Mouse (Mus musculus) lung, embryonic 16.5 days (tissue): ENCODE results near the gene Prr15l. TPM values are rescaled to one million over a fixed set of nuclear protein-coding genes. Genes with fewer than 3 reads are reported as not detected.

Experiments
- polyA plus RNA-seq: library from polyadenylated mRNA; unstranded; fragments of >200 nt; fragmentation: Nextera tagmentation; extraction: Ambion mirVana; gene quantifications from 2 replicates; pipeline ENCODE4 v1.2.1, GENCODE M21; 2015

The Prr15l gene
- polyA plus RNA-seq, 1 experiment from 2014 or later = 50.5 TPM

Other genes starting within 250 kb of the Prr15l start
- 15.4 and 16.6 TPM in 2 replicates for gene Snx11, start 150.5 kb upstream of the Prr15l start, polyA plus RNA-seq
- gene Cbx1, start 139.0 kb upstream of the Prr15l start, polyA plus RNA-seq = 100 and 102 TPM in 2 replicates
- 68.2 and 68.8 TPM in 2 replicates for gene Nfe2l1, start 98.1 kb upstream of the Prr15l start, polyA plus RNA-seq
- 131 and 135 TPM in 2 replicates for gene Copz2, start 78.2 kb upstream of the Prr15l start, polyA plus RNA-seq
- gene Cdk5rap3, start 11.6 kb upstream of the Prr15l start, polyA plus RNA-seq = 67.5 and 70.6 TPM in 2 replicates
- gene Pnpo, start 15.9 kb downstream of the Prr15l start, polyA plus RNA-seq = 28.1 and 35.4 TPM in 2 replicates
- 18.5 and 22.2 TPM in 2 replicates for gene Sp2, start 54.9 kb downstream of the Prr15l start, polyA plus RNA-seq
- gene Sp6, start 85.3 kb downstream of the Prr15l start, polyA plus RNA-seq = 0.59 and 0.62 TPM in 2 replicates
- gene Scrn2, start 101.8 kb downstream of the Prr15l start, polyA plus RNA-seq = 29.7 and 32.9 TPM in 2 replicates
- gene Lrrc46, start 113.3 kb downstream of the Prr15l start, polyA plus RNA-seq = 8.7 and 11.3 TPM in 2 replicates
- 74.1 and 76.5 TPM in 2 replicates for gene Mrpl10, start 113.5 kb downstream of the Prr15l start, polyA plus RNA-seq
- gene Osbpl7, start 122.5 kb downstream of the Prr15l start, polyA plus RNA-seq = 12.4 and 14.3 TPM in 2 replicates
- 0.21 TPM in 1 of 2 replicates, not detected in the other for gene Tbx21, start 187.2 kb downstream of the Prr15l start, polyA plus RNA-seq
- gene Tbkbp1, start 223.4 kb downstream of the Prr15l start, polyA plus RNA-seq = 4.9 TPM in 2 replicates